Mouse (Mus musculus) olfactory bulb, adult 2 months (tissue): ENCODE results near the gene Syt8.

Source experiments
- CTCF ChIP-seq: fragments of 200-500 bp; IDR thresholded peaks from 2 replicates; pipeline ENCODE4 v1.5.1; 2012; ENCODE audit warnings: low read depth, mild to moderate bottlenecking, low read length, moderate library complexity; ENCODE audit not compliant: insufficient read depth
- POLR2A ChIP-seq: fragments of 200-500 bp; IDR thresholded peaks from 2 replicates; pipeline ENCODE4 v1.6.1; 2012; ENCODE audit warnings: mild to moderate bottlenecking, low read depth, low read length, moderate library complexity; ENCODE audit not compliant: insufficient read depth

DNA sequence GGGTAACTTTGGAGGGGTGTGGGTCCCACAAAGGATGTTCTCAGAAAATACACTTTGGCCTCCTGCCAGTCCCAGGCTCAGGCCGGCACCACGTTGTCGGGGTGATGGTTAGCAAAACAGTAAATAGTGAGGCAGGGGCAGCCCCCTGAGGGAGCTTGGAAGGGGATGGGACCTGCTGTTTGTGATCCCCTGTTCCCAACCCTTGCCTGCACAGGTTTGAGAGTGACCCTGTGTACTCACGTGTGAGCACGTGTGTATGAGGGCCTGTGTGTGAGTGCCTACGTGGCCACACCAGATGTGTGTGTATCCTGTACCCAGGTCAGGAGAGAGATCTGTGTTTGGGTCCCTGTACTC is 47.6 kb downstream of the Syt8 start:
- no peak for TF ChIP-seq CTCF
- no peak for TF ChIP-seq POLR2A
